Mouse (Mus musculus) intestine, embryonic 14.5 days (tissue): ENCODE data around the gene Ugt1a7c. TPM values are rescaled to one million over a fixed set of nuclear protein-coding genes. Genes with fewer than 3 reads are reported as not detected.
"Not testable (repeated sequence)": the region's sequence is repeated elsewhere in the genome, so short reads cannot be mapped to it uniquely, and the experiment has no call there.

Source experiments
- ATAC-seq: fragments of 200-750 bp; cut with Nextera tagmentation; replicated peaks from 2 replicates; pipeline ENCODE4 v1.8.0; 2017; ENCODE audit warnings: low read depth, moderate number of reproducible peaks, moderate TSS enrichment, moderate library complexity; ENCODE audit not compliant: low FRiP score, low TSS enrichment
- DNase-seq: peaks from one replicate; pipeline ENCODE4 v3.0.0-alpha.2; 2018; ENCODE audit warnings: low spot score
- H3K27ac ChIP-seq: fragments of 300-500 bp; sonication (generic); 2 replicates; pipeline ENCODE4 v1.5.1; 2014; ENCODE audit warnings: low read depth, mild to moderate bottlenecking, control low read depth
- H3K27me3 ChIP-seq: fragments of 300-500 bp; sonication (generic); replicated peaks from 2 replicates; pipeline ENCODE4 v1.6.1; 2014; ENCODE audit warnings: low read length, control low read depth; ENCODE audit not compliant: control insufficient read depth, insufficient read depth
- H3K36me3 ChIP-seq: fragments of 300-500 bp; sonication (generic); 2 replicates; pipeline ENCODE4 v1.6.1; 2014; ENCODE audit warnings: low read length, control low read depth; ENCODE audit not compliant: control insufficient read depth, insufficient read depth
- H3K4me1 ChIP-seq: fragments of 300-500 bp; sonication (generic); replicated peaks from 2 replicates; pipeline ENCODE4 v1.6.1; 2014; ENCODE audit warnings: low read length, control low read depth, mixed read lengths; ENCODE audit not compliant: control insufficient read depth, insufficient read depth
- H3K4me2 ChIP-seq: fragments of 300-500 bp; sonication (generic); 2 replicates; pipeline ENCODE4 v1.6.1; 2014; ENCODE audit warnings: low read length
- H3K4me3 ChIP-seq: fragments of 300-500 bp; sonication (generic); 2 replicates; pipeline ENCODE4 v1.5.1; 2014; ENCODE audit warnings: low read depth, low read length, control low read depth, mixed read lengths
- H3K9ac ChIP-seq: fragments of 300-500 bp; sonication (generic); 2 replicates; pipeline ENCODE4 v1.6.1; 2014; ENCODE audit warnings: mild to moderate bottlenecking, low read length
- H3K9me3 ChIP-seq: fragments of 300-500 bp; sonication (generic); 2 replicates; pipeline ENCODE4 v1.6.1; 2016; ENCODE audit warnings: low read length, control low read depth; ENCODE audit not compliant: control insufficient read depth
- WGBS: fragments of 180-500 bp; shearing (Covaris S2); extraction: QIAGEN DNeasy Blood & Tissue Kit; methylation state at CpG from one replicate; pipeline ENCODE4 v1.1.7; 2014; 5-methylcytosine and 5-hydroxymethylcytosine counted together
- polyA plus RNA-seq: library from polyadenylated mRNA; unstranded; fragments of >200 nt; fragmentation: Nextera tagmentation; extraction: Ambion mirVana; gene quantifications from 2 replicates; pipeline ENCODE4 v1.2.1, GENCODE M21; 2014

Ugt1a7c gene
- polyA plus RNA-seq, result 12.6 and 17.4 TPM in 2 replicates

- peak within 1 kb of the TSS; percentile 38 for H3K4me2 ChIP-seq
- H3K4me1 ChIP-seq, result peaks cover 13% of the 10 kb centered on the region
- H3K27me3 ChIP-seq, result no peaks in the 10 kb centered on the region
- 25% methylated on average over 10 of the region's 10 CpGs for WGBS
- no peaks in the 10 kb centered on the region for H3K9me3 ChIP-seq
- H3K27ac ChIP-seq, result peak within 1 kb of the TSS; percentile 87
- no peaks in the 10 kb centered on the region for H3K36me3 ChIP-seq
- DNase-seq, result peak; percentile 73
- peak within 1 kb of the TSS; percentile 32 for H3K9ac ChIP-seq
- peak; percentile 68; the same call in 1 of the 2 replicates for ATAC-seq
- H3K4me3 ChIP-seq, result peak within 1 kb of the TSS; percentile 22
Observed at GRCm38 (mm10) chr1:88094941-88095492, at the start of gene Ugt1a7c. Gene Ugt1a7c, plus strand, starts transcription at chr1:88095062.

DNA sequence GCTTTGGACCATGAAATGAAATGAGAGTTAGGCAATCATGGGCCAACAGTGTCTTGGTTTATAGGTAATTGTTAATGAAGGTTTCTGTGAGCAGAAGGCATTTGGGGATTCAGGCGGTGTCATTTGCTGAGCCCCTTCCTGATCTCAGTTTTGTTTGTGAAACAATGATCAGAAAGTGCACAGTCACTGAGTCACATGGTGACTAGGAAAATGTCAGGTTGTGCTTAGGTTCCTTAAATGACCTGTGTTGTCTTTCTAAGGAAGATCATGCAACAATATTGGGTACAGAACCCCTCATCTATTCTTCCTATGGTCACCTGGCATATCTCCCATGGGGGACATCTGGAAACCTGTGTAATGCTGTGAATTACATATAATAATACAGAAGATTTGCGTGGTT, 47.5 kb upstream of the Ugt1a7c start:
- 92% methylated on average over 2 of the region's 2 CpGs for WGBS
- H3K4me2 ChIP-seq, ATAC-seq: not testable (repeated sequence)

GRCm38 (mm10) chr1:88055088-88055487, 39.8 kb upstream of the Ugt1a7c start, which contains the start of gene Ugt1a10:
Gene Ugt1a10, plus strand, starts transcription at chr1:88055388.
- no peak within 1 kb of the TSS for H3K27ac ChIP-seq
- H3K4me2 ChIP-seq, result no peak within 1 kb of the TSS
- H3K27me3 ChIP-seq, result no peaks in the 10 kb centered on the region
- H3K9ac ChIP-seq, result no peak within 1 kb of the TSS
- H3K4me3 ChIP-seq, result no peak within 1 kb of the TSS
- DNase-seq, result no peak
- 76% methylated on average over 1 of the region's 1 CpGs for WGBS
- H3K36me3 ChIP-seq, result no peaks in the 10 kb centered on the region
- no peaks in the 10 kb centered on the region for H3K9me3 ChIP-seq
- H3K4me1 ChIP-seq, result no peaks in the 10 kb centered on the region
- ATAC-seq, result no peak

More for the DNA sequence above, 47.5 kb upstream of the Ugt1a7c start:
- not testable (repeated sequence) for H3K9me3 ChIP-seq, H3K27me3 ChIP-seq, H3K27ac ChIP-seq, H3K4me3 ChIP-seq, DNase-seq, H3K4me1 ChIP-seq, H3K36me3 ChIP-seq, H3K9ac ChIP-seq

- not testable (repeated sequence) for H3K36me3 ChIP-seq, H3K9me3 ChIP-seq, ATAC-seq, H3K27ac ChIP-seq, H3K27me3 ChIP-seq, H3K4me1 ChIP-seq, H3K4me2 ChIP-seq, DNase-seq, H3K9ac ChIP-seq, H3K4me3 ChIP-seq
- 64% methylated on average over 1 of the region's 2 CpGs for WGBS
Observed at GRCm38 (mm10) chr1:88066472-88067102, 28.3 kb upstream of the Ugt1a7c start.

GRCm38 (mm10) chr1:88070495-88070894, 24.4 kb upstream of the Ugt1a7c start, which contains the start of gene Ugt1a9:
Gene Ugt1a9, plus strand, starts transcription at chr1:88070800.
- no peak for ATAC-seq
- H3K4me2 ChIP-seq, result no peak within 1 kb of the TSS
- no peaks in the 10 kb centered on the region for H3K27me3 ChIP-seq

GRCm38 (mm10) chr1:88070902-88071301, 24.0 kb upstream of the Ugt1a7c start:
- Histone ChIP-seq H3K27ac (no peak overlapping the region), H3K9ac (no peak overlapping the region), H3K4me2 (no peak overlapping the region), H3K4me3 (no peak overlapping the region), H3K27me3 (no peaks in the 10 kb centered on the region), H3K4me1 (no peaks in the 10 kb centered on the region), H3K9me3 (no peaks in the 10 kb centered on the region), H3K36me3 (no peaks in the 10 kb centered on the region)
- DNase-seq (no peak), ATAC-seq (no peak)
- WGBS, result 71% methylated on average over 4 of the region's 4 CpGs

More at GRCm38 (mm10) chr1:88070495-88070894, 24.4 kb upstream of the Ugt1a7c start, which contains the start of gene Ugt1a9:
- H3K4me3 ChIP-seq, result no peak within 1 kb of the TSS
- WGBS, result 57% methylated on average over 2 of the region's 2 CpGs
- no peak within 1 kb of the TSS for H3K9ac ChIP-seq
- no peak within 1 kb of the TSS for H3K27ac ChIP-seq
- no peaks in the 10 kb centered on the region for H3K36me3 ChIP-seq
- H3K9me3 ChIP-seq, result no peaks in the 10 kb centered on the region
- DNase-seq, result no peak
- H3K4me1 ChIP-seq, result no peaks in the 10 kb centered on the region

- no peaks in the 10 kb centered on the region for H3K27me3 ChIP-seq
- H3K4me3 ChIP-seq, result no peak overlapping the region
- no peak overlapping the region for H3K9ac ChIP-seq
- no peaks in the 10 kb centered on the region for H3K9me3 ChIP-seq
- ATAC-seq (no peak), DNase-seq (no peak)
- H3K36me3 ChIP-seq, result no peaks in the 10 kb centered on the region
- no peak overlapping the region for H3K4me2 ChIP-seq
- no peaks in the 10 kb centered on the region for H3K4me1 ChIP-seq
- H3K27ac ChIP-seq, result no peak overlapping the region
- WGBS, result 70% methylated on average over 2 of the region's 2 CpGs
Observed at GRCm38 (mm10) chr1:88074471-88074870, 20.4 kb upstream of the Ugt1a7c start.

- H3K4me2 ChIP-seq, result no peak overlapping the region
- H3K4me1 ChIP-seq, result no peaks in the 10 kb centered on the region
- no peak overlapping the region for H3K27ac ChIP-seq
- H3K4me3 ChIP-seq, result no peak overlapping the region
- H3K27me3 ChIP-seq, result no peaks in the 10 kb centered on the region
- no peaks in the 10 kb centered on the region for H3K9me3 ChIP-seq
- H3K9ac ChIP-seq, result no peak overlapping the region
- H3K36me3 ChIP-seq, result no peaks in the 10 kb centered on the region
- DNase-seq (no peak), ATAC-seq (no peak)
- WGBS, result 91% methylated on average over 1 of the region's 1 CpGs
Observed at GRCm38 (mm10) chr1:88077128-88077527, 17.7 kb upstream of the Ugt1a7c start.

DNA sequence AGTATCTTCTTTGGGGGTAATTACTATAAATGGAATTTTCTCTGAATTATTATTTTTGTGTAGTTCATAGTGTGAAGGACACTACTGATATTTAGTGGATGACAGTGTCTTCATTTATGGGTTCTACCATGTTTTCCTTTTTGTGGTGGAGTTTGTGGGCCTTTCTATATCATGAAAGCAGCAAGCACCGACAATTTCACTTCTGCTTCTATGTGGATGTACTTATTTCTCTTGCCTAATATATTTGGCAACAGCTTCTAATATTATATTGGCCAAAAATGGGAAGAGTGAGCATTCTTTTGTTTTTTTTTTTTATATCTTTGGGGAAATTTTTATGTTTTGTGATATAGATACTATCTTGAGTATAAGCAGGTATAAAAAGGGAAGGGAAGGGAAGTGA, 13.2 kb upstream of the Ugt1a7c start:
- DNase-seq (no peak), ATAC-seq (no peak)
- H3K27me3 ChIP-seq, result no peaks in the 10 kb centered on the region
- 98% methylated on average over 1 of the region's 1 CpGs for WGBS
- H3K9me3 ChIP-seq, result no peaks in the 10 kb centered on the region
- H3K36me3 ChIP-seq, result no peaks in the 10 kb centered on the region
- H3K4me2 ChIP-seq, result no peak overlapping the region
- no peaks in the 10 kb centered on the region for H3K4me1 ChIP-seq
- no peak overlapping the region for H3K4me3 ChIP-seq
- no peak overlapping the region for H3K27ac ChIP-seq
- no peak overlapping the region for H3K9ac ChIP-seq
